Mouse (Mus musculus) liver, embryonic 13.5 days (tissue): ENCODE results near the gene Fbln2. TPM values are rescaled to one million over a fixed set of nuclear protein-coding genes. Genes with fewer than 3 reads are reported as not detected.

Experiments used
- ATAC-seq: fragments of 200-750 bp; cut with Nextera tagmentation; 2 replicates; pipeline ENCODE4 v1.8.0; 2017; ENCODE audit warnings: low read depth, mild to moderate bottlenecking, moderate number of reproducible peaks, moderate library complexity
- DNase-seq: peaks from one replicate; pipeline ENCODE4 v3.0.0; 2022
- H3K27ac ChIP-seq: fragments of 300-500 bp; sonication (generic); 2 replicates; pipeline ENCODE4 v1.5.1; 2015; ENCODE audit warnings: moderate library complexity, mild to moderate bottlenecking, inconsistent platforms
- H3K27me3 ChIP-seq: fragments of 300-500 bp; sonication (generic); 2 replicates; pipeline ENCODE4 v1.6.1; 2015; ENCODE audit warnings: mild to moderate bottlenecking, inconsistent platforms
- H3K36me3 ChIP-seq: fragments of 300-500 bp; sonication (generic); 2 replicates; pipeline ENCODE4 v1.6.1; 2015; ENCODE audit warnings: mild to moderate bottlenecking, inconsistent platforms
- H3K4me1 ChIP-seq: fragments of 300-500 bp; sonication (generic); replicated peaks from 2 replicates; pipeline ENCODE4 v1.6.1; 2015; ENCODE audit warnings: inconsistent platforms
- H3K4me2 ChIP-seq: fragments of 300-500 bp; sonication (generic); 2 replicates; pipeline ENCODE4 v1.6.1; 2015; ENCODE audit warnings: inconsistent platforms, mild to moderate bottlenecking, moderate library complexity
- H3K4me3 ChIP-seq: fragments of 300-500 bp; sonication (generic); replicated peaks from 2 replicates; pipeline ENCODE4 v1.5.1; 2015; ENCODE audit warnings: mild to moderate bottlenecking, inconsistent platforms
- H3K9ac ChIP-seq: fragments of 300-500 bp; sonication (generic); 2 replicates; pipeline ENCODE4 v1.6.1; 2015; ENCODE audit warnings: mild to moderate bottlenecking, inconsistent platforms
- H3K9me3 ChIP-seq: fragments of 300-500 bp; sonication (generic); replicated peaks from 2 replicates; pipeline ENCODE4 v1.6.1; 2016; ENCODE audit warnings: inconsistent platforms
- WGBS: fragments of 180-500 bp; shearing (Covaris S2); methylation state at CpG from one replicate; pipeline ENCODE4 v1.1.7; 2015; ENCODE audit not compliant: insufficient replicate concordance; 5-methylcytosine and 5-hydroxymethylcytosine counted together
- polyA plus RNA-seq: library from polyadenylated mRNA; unstranded; fragments of >200 nt; fragmentation: Nextera tagmentation; extraction: Ambion mirVana; gene quantifications from 2 replicates; pipeline ENCODE4 v1.2.1, GENCODE M21; 2015

Gene Fbln2
- polyA plus RNA-seq, 1 experiment from 2014 or later, result 8.7 TPM

DNA sequence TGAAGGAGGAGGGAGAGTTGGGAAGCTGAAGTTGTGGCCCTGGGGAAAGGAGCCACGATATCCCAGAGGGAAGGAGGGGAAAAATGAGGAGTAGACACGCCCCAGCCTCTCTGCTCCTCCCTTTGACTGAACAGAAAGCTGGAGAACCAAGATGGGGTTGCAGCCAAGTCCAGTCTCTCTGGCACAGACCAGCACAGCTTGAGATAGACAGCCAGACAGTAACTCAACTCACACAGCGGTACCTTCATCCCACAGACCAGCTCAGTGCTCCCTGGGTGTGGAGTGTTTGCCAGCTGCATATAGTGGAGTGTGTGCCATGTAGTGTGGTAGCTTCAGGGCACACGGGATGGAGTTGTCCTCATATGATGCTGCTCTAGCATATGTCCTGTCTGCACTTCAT, 16.7 kb downstream of the Fbln2 start:
- H3K9me3 ChIP-seq, result no peaks in the 10 kb centered on the region
- 41% methylated on average over 4 of the region's 4 CpGs for WGBS
- H3K27me3 ChIP-seq, result peaks cover 12% of the 10 kb centered on the region; the same call in 1 of the 2 replicates
- no peak for DNase-seq
- no peak overlapping the region for H3K4me3 ChIP-seq
- no peak overlapping the region for H3K9ac ChIP-seq
- no peak overlapping the region for H3K4me2 ChIP-seq
- ATAC-seq, result no peak
- no peak overlapping the region for H3K27ac ChIP-seq
- H3K4me1 ChIP-seq, result no peaks in the 10 kb centered on the region
- H3K36me3 ChIP-seq, result no peaks in the 10 kb centered on the region

DNA sequence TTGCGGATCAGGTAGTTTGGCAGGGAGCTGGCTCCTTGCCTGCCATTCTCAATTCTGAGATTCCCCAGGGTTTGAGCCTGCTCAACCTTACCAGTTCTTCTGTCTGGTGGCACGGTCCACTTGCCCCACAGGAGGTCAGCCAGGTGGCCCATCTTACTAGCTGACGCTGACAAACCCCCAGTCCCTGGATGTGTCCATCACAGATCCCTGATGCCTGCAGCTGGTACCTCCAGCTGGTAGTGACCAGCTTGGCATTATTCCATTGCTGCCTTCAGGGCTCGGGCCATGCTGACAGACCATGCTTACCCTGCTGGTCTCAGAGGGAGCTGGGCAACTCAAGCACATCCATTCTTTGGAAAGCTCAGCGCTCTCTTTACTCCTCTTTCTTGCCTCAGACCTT, 18.7 kb downstream of the Fbln2 start:
- Histone ChIP-seq H3K27me3 (peaks cover 12% of the 10 kb centered on the region; the same call in 1 of the 2 replicates), H3K4me3 (no peak overlapping the region), H3K9ac (no peak overlapping the region), H3K4me2 (no peak overlapping the region), H3K36me3 (no peaks in the 10 kb centered on the region), H3K9me3 (no peaks in the 10 kb centered on the region), H3K4me1 (0 out of 2 replicates have a peak, but pooled peaks cover 3% of the 10 kb centered on the region), H3K27ac (no peak overlapping the region)
- ATAC-seq, result no peak
- 66% methylated on average over 5 of the region's 5 CpGs for WGBS
- DNase-seq, result no peak

DNA sequence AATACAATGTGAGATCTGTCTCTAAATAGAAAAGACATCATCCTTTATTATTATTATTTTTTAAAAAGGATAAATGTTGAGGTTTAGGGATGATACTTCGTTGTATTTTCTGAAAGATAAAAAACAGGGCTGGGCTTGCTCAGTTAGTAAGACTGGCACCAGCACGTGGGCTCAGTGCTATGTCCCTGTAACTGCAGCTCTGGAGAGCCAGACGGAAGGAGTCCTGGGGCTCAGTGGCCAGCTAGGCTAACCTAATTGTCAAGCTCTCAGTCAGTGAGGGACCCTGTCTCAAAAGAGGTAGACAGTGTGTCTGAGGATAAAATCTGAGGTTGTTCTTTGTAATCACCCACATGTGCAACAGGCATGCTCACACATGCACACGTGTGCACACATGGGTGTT, 19.3 kb downstream of the Fbln2 start:
- H3K27me3 ChIP-seq, result peaks cover 12% of the 10 kb centered on the region; the same call in 1 of the 2 replicates

DNA sequence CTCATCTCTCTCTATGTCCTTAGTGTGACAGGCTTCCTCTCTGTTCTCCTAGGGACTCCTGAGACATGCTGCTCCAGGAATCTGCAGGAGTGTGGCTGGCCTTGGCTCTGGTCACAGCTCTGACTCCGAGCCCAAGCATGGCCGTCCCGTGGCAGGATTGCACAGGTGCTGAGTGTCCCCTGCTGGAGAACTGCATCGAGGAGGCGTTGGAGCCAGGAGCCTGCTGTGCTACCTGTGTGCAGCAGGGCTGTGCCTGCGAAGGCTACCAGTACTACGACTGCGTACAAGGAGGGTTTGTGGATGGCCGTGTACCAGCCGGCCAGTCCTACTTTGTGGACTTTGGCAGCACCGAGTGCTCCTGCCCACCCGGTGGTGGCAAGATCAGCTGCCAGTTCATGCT, 20.8 kb downstream of the Fbln2 start:
- Histone ChIP-seq H3K9me3 (no peaks in the 10 kb centered on the region), H3K27ac (no peak overlapping the region), H3K4me3 (no peak overlapping the region), H3K4me1 (peaks cover 8% of the 10 kb centered on the region; the same call in 1 of the 2 replicates), H3K9ac (no peak overlapping the region), H3K4me2 (no peak overlapping the region), H3K36me3 (no peaks in the 10 kb centered on the region), H3K27me3 (peaks cover 8% of the 10 kb centered on the region; the same call in 1 of the 2 replicates)
- DNase-seq, result no peak
- no peak for ATAC-seq
- 74% methylated on average over 12 of the region's 12 CpGs for WGBS

More for the DNA sequence above, 19.3 kb downstream of the Fbln2 start:
- H3K9me3 ChIP-seq, result no peaks in the 10 kb centered on the region
- H3K4me2 ChIP-seq, result no peak overlapping the region
- DNase-seq (no peak), ATAC-seq (no peak)
- WGBS, result 55% methylated on average over 4 of the region's 4 CpGs
- no peaks in the 10 kb centered on the region for H3K36me3 ChIP-seq
- H3K4me1 ChIP-seq, result peaks cover 7% of the 10 kb centered on the region; the same call in 1 of the 2 replicates
- no peak overlapping the region for H3K27ac ChIP-seq
- no peak overlapping the region for H3K4me3 ChIP-seq
- no peak overlapping the region for H3K9ac ChIP-seq

DNA sequence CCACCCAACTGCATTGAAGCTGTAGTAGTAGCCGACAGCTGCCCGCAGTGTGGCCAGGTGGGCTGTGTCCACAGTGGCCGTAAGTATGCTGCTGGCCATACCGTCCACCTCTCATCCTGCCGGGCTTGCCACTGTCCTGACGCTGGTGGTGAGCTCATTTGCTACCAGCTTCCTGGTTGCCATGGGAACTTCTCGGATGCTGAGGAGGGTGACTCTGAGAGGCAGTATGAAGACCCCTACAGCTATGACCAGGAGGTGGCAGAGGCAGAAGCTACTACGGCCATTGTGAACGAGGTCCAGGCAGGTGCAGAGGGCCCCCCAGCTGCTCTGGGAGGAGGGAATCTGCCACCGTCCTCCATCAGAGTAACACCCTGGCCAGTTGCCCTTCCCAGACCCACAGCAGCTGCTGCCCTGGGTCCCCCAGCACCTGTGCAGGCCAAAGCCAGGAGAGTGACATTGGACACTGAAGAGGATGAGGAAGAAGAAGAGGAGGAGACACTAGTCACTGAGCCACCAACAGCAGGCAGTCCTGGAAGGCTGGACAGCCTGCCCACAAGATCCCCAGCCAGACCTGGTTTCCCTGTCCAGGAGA, 21.3 kb downstream of the Fbln2 start:
- ATAC-seq (no peak), DNase-seq (no peak)
- no peaks in the 10 kb centered on the region for H3K36me3 ChIP-seq
- H3K9me3 ChIP-seq, result no peaks in the 10 kb centered on the region
- H3K4me1 ChIP-seq, result peaks cover 8% of the 10 kb centered on the region; the same call in 1 of the 2 replicates
- H3K27ac ChIP-seq, result no peak overlapping the region
- no peak overlapping the region for H3K4me3 ChIP-seq
- H3K27me3 ChIP-seq, result peaks cover 8% of the 10 kb centered on the region; the same call in 1 of the 2 replicates
- H3K9ac ChIP-seq, result no peak overlapping the region
- WGBS, result 59% methylated on average over 10 of the region's 10 CpGs
- no peak overlapping the region for H3K4me2 ChIP-seq

DNA sequence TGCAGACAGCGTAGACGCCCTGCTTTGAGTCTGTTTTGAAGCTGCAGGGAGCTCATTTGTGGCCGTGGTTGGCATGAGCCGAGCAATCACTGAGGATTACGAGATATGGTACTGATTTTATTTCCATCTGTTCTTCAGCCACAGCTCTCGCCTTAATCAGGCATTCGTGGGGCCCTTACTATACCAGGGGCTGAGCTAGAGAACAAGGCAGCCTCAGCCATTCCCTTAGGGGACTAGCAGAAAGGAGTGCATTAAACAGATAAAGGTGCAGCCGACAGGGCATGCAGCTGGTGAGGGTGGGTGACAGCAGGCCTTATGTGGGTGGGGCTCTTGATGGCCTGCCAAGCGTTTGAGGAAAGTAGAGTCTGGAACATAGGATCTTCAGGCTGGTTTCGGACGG, 23.8 kb downstream of the Fbln2 start:
- peak; percentile 53; the same call in 1 of the 2 replicates for ATAC-seq
- peaks cover 8% of the 10 kb centered on the region; the same call in 1 of the 2 replicates for H3K27me3 ChIP-seq
- H3K9ac ChIP-seq, result no peak overlapping the region

DNA sequence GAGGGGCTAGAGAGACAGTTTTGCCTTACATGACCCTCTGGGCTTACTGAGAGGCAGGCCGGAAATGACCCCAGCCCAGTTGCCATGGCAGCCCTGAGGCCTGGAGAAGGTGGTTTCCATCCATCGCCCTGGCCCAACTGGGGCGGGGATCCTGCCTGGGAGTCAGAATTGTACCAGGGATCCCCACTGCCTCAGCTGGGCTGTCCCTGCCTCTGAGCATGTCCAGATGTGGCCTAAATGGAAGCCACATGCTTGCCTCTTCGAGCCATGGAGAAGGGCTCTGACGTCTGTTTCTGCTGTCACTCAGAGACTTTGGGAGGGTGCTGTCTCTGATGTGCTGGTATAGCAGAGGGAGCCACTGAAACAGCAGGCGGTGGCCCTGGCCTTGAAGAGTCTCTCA, 24.2 kb downstream of the Fbln2 start:
- Histone ChIP-seq H3K27ac (no peak overlapping the region), H3K4me2 (no peak overlapping the region), H3K27me3 (peaks cover 8% of the 10 kb centered on the region; the same call in 1 of the 2 replicates), H3K4me1 (peaks cover 8% of the 10 kb centered on the region; the same call in 1 of the 2 replicates), H3K4me3 (no peak overlapping the region), H3K36me3 (no peaks in the 10 kb centered on the region), H3K9ac (no peak overlapping the region), H3K9me3 (no peaks in the 10 kb centered on the region)
- WGBS, result 49% methylated on average over 6 of the region's 6 CpGs
- ATAC-seq (no peak), DNase-seq (no peak)

More for the DNA sequence above, 23.8 kb downstream of the Fbln2 start:
- Histone ChIP-seq H3K4me1 (peaks cover 8% of the 10 kb centered on the region; the same call in 1 of the 2 replicates), H3K27ac (no peak overlapping the region), H3K36me3 (no peaks in the 10 kb centered on the region), H3K4me2 (no peak overlapping the region), H3K4me3 (no peak overlapping the region), H3K9me3 (no peaks in the 10 kb centered on the region)
- WGBS, result 33% methylated on average over 11 of the region's 11 CpGs
- no peak for DNase-seq

DNA sequence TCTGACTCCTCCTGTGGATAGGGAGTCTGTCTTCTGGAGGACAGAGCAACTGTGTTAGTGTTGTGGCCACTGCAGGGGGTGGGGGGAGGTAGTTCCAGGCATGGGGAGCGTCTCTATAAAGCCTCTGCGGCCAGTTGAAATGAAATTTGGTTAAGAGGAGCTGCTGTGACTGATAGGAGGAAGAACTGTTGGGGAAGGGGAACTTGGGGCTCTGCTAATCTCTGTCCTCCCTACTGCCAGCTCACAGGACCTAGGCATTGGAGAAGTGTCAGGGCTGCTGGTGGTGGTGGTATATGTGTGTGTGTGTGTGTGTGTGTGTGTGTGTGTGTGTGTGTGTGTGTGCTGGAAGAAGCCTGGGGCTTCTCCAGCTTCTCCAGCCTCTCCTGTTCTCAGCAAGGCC, 25.0 kb downstream of the Fbln2 start:
- 0% methylated on average over 2 of the region's 2 CpGs for WGBS
- Histone ChIP-seq H3K36me3 (no peaks in the 10 kb centered on the region), H3K27ac (no peak overlapping the region), H3K4me1 (peaks cover 8% of the 10 kb centered on the region; the same call in 1 of the 2 replicates), H3K9ac (no peak overlapping the region), H3K27me3 (peaks cover 8% of the 10 kb centered on the region; the same call in 1 of the 2 replicates), H3K4me2 (no peak overlapping the region), H3K4me3 (no peak overlapping the region), H3K9me3 (no peaks in the 10 kb centered on the region)
- ATAC-seq (no peak), DNase-seq (no peak)

DNA sequence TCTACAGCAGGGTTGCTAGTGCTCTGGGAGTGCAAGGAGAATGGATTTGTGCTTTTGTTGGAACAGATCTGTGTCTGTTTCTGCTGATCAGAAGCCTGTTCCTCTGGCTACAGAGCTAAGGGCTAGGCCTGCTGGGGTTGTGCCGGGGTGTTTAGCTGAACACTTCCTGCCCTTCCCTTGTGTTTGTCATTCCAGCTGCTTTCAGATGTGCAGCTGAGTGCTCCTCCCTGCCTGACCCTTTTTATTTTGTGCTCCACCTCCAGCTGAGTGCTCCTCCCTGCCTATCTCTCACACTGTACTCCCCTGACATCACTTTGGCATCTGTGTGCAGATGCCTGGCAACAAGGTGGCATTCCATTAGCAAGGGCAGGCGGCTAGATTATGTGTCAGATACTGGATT, 28.3 kb downstream of the Fbln2 start:
- Histone ChIP-seq H3K36me3 (no peaks in the 10 kb centered on the region), H3K4me2 (no peak overlapping the region), H3K4me1 (peaks cover 8% of the 10 kb centered on the region; the same call in 1 of the 2 replicates), H3K9me3 (no peaks in the 10 kb centered on the region), H3K27me3 (no peaks in the 10 kb centered on the region; the same call in 1 of the 2 replicates), H3K9ac (no peak overlapping the region), H3K4me3 (no peak overlapping the region), H3K27ac (no peak overlapping the region)
- 46% methylated on average over 2 of the region's 2 CpGs for WGBS
- no peak for DNase-seq
- no peak for ATAC-seq

DNA sequence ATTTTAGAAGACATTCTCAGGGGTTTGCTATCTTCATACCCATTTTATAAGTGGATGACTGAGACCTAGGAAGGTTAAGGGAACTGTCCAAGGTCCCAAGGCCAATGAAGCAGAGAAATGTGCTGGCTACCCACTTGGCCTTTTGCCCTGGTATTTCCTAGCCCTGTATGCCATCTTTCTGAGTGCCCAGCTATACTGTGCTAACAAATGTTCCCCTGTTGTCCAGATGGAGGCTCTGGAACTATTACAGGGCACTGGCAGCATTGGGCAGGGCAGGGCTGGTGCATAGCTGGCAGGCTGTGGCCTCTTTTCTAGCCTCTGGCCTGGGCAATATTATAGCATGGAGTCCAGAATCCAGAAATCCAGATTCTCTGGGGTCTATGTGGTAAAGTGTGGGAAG, 28.7 kb downstream of the Fbln2 start:
- no peak overlapping the region for H3K9ac ChIP-seq
- H3K27me3 ChIP-seq, result no peaks in the 10 kb centered on the region
- H3K36me3 ChIP-seq, result no peaks in the 10 kb centered on the region
- no peak for DNase-seq
- H3K9me3 ChIP-seq, result no peaks in the 10 kb centered on the region
- no peak overlapping the region for H3K4me2 ChIP-seq
- H3K4me1 ChIP-seq, result peaks cover 5% of the 10 kb centered on the region; the same call in 1 of the 2 replicates
- H3K27ac ChIP-seq, result no peak overlapping the region
- no peak overlapping the region for H3K4me3 ChIP-seq
- no peak for ATAC-seq

DNA sequence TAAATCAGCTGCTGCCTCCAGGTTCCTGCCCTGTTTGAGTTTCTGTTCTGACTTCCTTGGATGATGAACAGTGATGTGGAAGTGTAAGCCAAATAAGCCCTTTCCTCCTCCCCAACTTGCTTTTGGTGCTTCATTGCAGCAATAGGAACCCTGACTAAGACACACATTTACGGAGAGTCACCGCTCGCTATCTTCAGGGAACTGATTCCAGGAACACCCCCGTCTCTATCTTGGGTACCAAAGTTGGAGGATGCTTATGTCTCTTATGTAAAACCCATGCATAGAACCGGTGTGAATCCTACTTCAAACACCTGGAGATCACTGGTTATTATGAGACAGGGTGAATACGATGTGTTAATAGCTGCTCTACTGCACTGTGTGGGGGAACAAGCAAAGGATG, 31.1 kb downstream of the Fbln2 start:
- H3K4me1 ChIP-seq, result no peaks in the 10 kb centered on the region

DNA sequence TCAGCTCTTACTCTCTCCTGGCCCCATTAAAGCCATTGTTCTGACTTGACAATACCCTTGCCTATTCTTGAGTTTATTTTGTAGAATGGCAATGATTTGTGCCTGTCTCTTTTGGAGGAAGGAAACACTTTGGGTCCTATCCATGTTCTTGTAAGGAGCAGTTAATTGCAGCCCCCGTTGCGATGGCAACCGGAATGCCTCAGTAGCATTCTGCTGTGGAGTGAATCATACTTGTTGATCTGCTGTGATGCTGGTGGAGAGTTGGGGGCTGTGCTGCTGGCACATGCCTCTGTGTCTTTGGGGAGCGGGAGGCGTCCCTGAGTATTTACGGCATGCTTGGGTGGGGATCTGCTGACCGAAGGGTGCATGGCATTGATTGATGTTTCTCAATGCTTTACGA, 32.1 kb downstream of the Fbln2 start:
- Histone ChIP-seq H3K36me3 (no peaks in the 10 kb centered on the region), H3K27ac (no peak overlapping the region), H3K4me2 (no peak overlapping the region), H3K4me1 (no peaks in the 10 kb centered on the region), H3K27me3 (no peaks in the 10 kb centered on the region), H3K9ac (no peak overlapping the region), H3K9me3 (no peaks in the 10 kb centered on the region), H3K4me3 (no peak overlapping the region)
- DNase-seq (no peak), ATAC-seq (no peak)
- WGBS, result 56% methylated on average over 8 of the region's 8 CpGs

More for the DNA sequence above, 31.1 kb downstream of the Fbln2 start:
- Histone ChIP-seq H3K27me3 (no peaks in the 10 kb centered on the region), H3K4me2 (no peak overlapping the region), H3K27ac (no peak overlapping the region), H3K4me3 (no peak overlapping the region), H3K9me3 (no peaks in the 10 kb centered on the region), H3K9ac (no peak overlapping the region), H3K36me3 (no peaks in the 10 kb centered on the region)
- ATAC-seq (no peak), DNase-seq (no peak)
- WGBS, result 66% methylated on average over 6 of the region's 6 CpGs
